Mouse (Mus musculus): ENCODE data around the gene Msh6.

The Msh6 gene

DNA sequence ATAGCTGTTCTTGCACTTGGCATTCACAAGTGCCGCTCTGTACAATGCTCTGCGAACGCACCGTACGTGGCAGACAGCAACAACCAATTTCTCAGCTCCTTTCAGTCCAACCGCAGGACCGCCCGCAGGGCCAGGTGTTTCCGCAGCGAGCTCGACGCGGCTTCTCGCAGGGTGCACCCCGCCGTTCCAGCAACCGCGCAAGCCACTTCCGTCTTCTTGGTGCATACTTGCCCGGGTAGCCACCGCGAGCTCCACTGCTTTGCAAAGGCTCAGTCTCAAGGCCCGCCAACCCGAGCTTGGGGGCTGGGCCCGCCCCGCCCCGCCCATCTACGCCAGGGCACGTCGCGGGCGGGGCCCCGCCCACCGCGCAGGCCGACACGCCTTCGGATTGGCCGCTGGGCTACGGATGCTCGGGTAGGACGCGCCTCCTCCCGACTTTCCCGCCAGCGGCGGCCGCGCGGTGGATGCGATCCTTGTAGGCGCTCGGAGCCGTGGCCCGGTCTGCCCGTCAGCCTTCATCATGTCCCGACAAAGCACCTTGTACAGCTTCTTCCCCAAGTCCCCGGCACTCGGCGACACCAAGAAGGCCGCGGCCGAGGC, at the start of gene Msh6:
Msh6 (plus strand) TSS at position 434 of the 600 bp plus-strand sequence.
- WGBS = under 1% methylated on average over 63 of the region's 63 CpGs

DNA sequence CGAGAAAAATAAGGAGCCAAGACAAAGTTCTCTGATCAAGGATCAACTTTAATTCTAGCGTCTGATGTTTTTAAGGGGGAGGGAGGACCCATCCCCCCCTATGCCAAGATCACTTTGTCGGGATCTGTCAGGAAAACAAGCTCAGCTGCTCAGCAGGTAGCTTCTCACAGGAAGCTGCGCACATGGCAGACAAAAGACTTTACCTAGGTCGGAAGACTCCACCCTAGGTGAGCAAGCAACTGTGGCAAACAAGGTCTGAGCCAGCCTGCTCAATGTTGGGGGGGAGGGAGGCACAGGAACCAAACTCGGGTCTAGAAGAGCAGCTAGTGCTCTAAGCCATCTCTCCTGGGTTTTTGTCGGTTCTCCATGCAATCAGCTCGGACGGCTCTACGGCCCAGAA, 40.5 kb upstream of the Msh6 start:
- WGBS = 84% methylated on average over 10 of the region's 10 CpGs

DNA sequence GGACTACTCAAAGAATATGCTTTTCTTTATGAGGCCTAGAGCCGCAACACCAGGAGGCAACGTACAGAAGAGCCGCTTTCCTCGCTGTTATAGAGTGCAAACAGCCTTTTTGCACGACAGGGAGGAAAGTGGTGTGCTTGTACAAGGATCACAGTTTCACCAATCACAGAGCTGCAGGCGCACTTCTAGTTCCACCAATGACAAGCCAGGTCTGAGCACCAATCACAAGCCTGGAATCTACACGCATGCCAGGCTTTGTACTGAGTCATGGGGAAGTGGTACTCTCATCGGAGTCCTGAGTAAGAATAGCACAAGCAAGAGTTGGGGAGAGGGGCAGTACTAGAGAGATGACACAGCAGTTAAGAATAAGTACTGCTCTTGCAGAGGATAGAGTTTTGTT, 40.1 kb upstream of the Msh6 start:
- 90% methylated on average over 8 of the region's 8 CpGs for WGBS

DNA sequence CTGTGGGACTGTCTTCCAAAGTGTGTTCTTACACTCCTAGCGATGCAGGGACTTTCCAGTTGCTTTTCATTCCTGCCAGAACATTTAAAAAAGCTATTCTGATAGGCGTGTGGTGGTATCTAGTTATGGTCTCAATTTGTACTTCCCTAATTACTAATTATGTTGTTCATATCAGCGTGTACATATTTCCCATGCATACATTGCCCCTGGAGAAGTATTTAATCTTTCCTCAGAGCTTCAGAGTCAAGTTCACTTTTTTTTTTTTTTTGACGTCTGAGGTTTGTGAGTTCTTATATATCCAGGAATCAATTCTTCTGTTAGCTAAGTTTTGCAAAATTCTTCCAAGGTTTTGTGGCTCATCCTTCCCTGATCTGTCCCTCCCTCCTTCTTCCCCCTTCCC, 38.7 kb upstream of the Msh6 start:
- 82% methylated on average over 4 of the region's 4 CpGs for WGBS

DNA sequence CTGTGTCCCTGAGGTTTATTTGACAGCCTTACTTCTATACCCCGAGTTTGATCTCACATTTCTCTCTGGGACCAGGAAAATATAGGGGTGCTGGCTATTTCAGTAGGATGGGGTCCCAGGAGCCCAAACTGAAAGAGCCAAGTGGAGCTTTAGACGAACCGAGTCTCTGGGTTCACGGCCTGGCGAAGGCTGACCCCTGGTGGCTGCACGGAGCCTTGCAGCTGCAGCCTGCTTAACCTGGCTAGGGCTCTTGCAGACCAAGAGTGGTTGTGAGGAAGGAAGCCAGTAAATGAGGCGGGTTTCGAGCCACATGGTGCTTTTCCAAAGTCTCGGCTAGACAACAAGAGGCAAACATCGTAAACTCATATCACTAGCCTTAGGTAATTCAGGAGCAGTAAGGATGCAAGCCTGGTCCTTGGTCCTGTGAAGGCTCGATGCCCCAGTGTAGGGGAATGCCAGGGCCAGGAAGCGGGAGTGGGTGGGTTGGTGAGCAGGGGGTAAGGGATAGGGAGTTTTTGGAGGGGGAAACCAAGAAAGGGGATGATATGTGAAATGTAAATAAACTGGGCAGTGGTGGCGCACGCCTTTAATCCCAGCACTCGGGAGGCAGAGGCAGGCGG, 25.8 kb upstream of the Msh6 start:
- 41% methylated on average over 16 of the region's 16 CpGs for whole genome bisulfite sequencing

DNA sequence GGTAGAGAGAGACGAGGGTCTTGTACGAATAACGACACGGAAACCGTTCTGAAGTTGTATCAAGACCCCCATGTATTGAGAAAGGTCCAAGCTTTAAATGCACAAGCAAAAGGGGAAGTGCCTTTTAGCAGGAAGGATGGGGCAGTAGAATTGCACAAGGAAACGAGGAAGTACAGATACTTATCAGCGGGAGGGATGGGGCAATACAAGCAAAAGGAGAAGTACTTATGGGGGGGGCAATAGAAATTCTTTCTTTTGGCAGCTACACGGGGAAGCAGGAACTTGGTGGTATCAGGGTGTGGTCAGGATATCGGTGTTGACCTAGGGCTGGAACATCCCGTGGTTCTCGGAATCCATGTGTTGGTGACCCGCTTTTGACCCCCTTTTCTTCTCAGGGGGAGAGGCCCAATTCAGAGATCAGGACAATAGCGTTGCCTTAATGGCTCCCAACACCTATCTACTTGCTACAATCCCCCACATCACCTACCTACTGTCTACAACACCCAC, 20.2 kb upstream of the Msh6 start:
- 88% methylated on average over 13 of the region's 13 CpGs for WGBS

DNA sequence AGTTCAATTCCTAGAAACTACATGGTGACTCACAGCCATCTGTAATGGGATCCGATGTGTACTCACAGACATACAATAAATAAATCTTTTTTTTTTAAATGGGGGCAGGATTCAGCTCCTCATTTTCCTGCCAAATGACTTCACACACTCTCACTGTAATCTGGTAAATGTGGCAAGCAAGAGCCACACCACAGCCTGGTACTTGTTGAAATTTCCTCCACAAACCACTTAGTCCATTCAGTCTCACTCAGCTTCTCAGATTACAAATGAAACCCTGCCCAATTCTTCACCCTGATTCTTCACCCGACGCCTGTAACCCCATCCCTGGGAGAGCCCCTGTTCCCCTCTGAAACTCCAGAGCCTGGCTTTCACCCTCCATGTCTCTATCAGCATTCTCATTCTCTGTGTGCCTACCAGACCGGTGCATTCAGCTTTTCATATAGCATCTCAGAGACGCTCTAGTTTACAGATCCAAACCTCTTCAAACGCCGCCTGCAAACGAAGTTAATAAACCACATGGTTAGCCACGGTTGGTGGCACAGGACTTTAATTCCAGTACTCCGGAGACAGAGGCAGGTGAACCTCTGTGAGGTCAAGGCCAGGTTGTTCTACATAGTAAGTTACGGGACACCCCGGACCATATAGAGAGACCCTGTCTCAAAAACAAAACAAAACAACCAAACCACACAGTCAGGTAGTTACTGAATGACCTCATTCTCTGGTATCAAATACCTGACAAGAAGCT, 17.6 kb upstream of the Msh6 start:
- WGBS = 79% methylated on average over 12 of the region's 12 CpGs

DNA sequence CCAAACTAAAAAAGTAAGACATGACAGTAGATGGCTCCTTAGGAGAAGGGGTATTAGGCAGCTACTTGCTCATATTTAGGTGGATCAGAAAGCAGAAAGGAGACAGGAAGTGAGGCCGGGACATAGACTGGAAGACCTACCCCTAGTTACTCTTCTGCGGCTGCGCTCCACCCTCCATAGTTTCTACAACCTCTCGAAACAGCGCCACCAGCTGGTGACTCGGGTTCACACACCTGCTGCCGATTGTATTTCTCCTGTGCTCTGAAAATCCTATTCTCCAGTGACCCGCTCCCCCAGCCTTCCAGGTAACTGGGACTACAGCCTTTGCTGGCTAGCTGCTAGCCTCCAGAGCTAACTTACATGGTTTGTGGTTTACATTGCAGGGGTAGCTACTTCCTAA, 16.6 kb upstream of the Msh6 start:
- WGBS = 63% methylated on average over 8 of the region's 8 CpGs

DNA sequence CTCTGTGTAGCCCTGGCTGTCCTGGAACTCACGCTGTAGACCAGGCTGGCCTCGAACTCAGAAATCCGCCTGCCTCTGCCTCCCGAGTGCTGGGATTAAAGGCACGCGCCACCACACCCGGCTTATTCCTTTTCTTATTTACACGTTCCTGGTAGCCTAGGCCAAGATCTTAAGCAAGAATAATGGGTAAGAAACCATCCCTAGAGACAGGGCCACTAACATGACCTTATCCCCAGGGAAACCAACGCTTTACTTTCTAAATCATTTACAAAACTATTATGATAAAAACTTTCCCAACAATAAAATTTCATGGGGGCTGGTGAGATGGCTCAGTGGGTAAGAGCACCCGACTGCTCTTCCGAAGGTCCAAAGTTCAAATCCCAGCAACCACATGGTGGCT, 15.5 kb upstream of the Msh6 start:
- WGBS = 94% methylated on average over 11 of the region's 11 CpGs

DNA sequence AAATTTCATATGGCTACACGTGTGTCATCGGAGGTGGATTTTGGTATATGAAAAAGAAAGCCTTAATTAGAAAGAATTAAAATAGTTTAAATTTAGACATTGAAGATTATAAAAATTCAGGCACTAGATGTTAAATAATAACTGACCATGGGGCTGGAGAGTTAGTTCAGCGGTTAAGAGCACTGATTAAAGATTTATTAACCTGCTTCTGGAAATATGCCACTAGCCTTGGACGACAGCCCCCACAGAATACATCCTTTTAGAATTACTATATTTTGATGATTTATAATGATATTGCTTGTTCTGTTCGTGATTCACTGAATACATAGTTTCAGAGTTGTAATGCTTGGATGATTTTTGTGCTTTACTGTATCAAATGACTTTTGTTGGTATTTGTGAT, 14.9 kb upstream of the Msh6 start:
- 93% methylated on average over 5 of the region's 5 CpGs for WGBS

DNA sequence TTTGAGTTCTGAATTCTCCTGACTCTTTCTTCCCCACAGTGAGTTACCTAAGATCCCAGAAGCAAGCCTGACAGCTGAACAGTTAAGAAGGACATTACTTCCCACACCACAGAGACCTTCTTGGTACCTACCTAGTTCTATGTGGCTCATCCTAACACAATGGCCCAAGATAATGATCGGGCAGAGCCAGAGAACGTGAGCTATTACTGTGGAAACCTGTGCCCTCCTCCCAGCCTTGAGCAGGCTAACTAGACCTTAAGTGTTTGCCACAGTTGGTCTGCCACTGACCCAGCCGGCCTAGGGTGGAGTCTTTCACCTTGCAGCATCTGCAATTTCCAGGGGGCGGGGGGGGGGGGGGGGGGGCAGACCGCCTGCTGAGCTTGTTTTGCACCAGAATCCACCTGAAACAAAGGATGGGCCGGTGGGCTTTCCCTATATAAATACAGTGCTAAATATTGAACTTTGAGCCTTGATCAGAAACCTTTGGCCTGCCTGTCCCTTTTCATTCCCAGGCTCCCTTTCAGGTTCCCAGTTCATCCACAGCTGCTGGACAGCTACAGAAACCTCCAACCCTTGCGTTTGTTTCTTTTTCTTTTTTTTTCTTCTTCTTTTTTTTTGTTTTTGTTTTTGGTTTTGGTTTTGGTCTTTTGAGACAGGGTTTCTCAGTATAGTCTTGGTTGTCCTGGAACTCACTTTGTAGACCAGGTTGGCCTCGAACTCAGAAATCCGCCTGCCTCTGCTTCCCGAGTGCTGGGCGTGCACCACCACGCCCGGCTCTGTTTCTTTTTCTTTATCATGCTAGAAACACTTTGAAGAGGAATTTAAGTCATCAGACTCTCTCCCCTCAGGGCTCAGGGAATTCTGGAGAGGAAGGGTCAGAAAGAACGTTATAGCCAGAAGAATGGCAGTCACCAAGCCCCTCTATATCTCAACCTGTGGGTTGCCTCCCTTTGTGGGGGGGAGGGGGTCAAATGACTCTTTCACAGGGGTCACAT, 11.5 kb upstream of the Msh6 start:
- 92% methylated on average over 14 of the region's 14 CpGs for WGBS

DNA sequence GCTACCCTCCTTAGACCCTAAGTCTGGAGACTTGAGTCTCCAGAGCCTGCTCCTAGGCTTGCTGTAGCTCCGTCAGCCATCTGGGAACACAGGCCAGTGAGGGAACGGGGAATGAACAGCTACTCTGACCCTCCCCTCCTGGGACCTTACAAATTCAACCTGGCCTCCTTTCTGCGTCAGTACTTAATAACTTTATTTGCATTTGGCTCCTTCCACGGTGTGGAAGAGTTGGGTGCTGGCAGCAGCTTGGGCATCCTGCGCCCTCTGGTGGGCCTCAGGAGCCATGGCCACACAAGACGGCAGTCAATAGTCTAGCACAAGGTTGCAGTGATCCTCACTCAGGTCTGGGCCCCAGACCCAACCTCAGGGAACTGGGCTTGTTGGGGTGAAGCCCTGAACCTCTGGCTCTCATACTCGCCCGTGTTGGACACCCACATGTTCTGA, 6.4 kb upstream of the Msh6 start:
- WGBS = 44% methylated on average over 6 of the region's 8 CpGs

DNA sequence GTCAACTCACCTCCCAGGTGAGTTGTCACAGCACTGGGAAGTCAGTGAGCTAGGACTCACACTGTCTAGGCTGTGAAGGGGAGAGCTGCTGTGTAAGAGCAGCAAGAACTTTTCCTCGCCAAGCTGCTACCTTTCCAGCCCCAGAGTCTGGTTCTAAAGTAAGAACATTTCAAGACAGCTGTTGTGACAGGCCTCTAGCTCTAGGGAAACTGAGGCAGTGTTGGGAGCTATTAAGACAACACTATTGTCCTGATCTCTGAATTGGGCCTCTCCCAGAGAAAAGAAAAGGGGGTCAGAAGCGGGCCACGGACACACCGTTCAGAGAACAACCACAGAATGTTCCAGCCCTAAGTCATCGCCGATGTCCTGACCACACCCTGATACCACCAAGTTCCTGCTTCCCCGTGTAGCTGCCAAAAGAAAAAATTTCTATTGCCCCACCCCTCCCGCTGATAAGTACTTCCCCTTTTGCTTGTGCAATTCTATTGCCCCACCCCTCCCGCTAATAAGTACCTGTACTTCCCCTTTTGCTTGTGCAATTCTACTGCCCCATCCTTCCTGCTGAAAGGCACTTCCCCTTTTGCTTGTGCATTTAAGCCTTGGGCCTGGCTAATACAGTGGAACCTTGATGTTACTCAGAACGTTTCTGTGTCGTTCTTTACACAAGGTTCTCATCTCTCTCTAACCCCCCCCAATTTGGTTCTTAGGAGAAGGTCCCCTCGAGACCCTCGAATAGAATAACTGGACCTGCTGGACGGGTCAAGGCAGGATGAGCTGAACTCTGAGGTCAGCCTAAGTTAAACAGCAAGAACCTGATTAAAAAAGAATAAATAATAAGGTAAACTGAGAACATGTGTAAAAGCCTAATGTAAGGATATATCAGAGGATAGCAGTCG, 2.9 kb upstream of the Msh6 start:
- 90% methylated on average over 15 of the region's 15 CpGs for WGBS

DNA sequence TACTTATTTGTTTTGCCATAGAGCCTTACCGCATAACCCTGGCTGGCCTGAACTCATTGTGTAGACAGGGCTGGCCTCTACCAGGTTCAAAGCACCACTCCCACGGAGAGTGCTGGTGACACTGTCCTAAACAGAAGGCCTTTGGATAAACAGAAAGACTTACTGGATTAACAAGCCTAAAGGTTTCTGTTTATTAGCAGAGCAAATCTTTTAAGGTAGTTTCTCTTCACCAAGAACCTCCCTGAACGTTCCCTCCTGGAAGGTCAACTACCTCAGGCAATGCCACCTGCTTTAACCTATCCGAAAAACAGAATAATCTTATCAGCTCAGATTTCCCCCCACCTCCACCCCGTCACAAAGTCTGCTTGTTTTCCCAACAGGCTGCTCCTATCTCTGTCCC, 2.0 kb upstream of the Msh6 start:
- WGBS = 95% methylated on average over 5 of the region's 5 CpGs

DNA sequence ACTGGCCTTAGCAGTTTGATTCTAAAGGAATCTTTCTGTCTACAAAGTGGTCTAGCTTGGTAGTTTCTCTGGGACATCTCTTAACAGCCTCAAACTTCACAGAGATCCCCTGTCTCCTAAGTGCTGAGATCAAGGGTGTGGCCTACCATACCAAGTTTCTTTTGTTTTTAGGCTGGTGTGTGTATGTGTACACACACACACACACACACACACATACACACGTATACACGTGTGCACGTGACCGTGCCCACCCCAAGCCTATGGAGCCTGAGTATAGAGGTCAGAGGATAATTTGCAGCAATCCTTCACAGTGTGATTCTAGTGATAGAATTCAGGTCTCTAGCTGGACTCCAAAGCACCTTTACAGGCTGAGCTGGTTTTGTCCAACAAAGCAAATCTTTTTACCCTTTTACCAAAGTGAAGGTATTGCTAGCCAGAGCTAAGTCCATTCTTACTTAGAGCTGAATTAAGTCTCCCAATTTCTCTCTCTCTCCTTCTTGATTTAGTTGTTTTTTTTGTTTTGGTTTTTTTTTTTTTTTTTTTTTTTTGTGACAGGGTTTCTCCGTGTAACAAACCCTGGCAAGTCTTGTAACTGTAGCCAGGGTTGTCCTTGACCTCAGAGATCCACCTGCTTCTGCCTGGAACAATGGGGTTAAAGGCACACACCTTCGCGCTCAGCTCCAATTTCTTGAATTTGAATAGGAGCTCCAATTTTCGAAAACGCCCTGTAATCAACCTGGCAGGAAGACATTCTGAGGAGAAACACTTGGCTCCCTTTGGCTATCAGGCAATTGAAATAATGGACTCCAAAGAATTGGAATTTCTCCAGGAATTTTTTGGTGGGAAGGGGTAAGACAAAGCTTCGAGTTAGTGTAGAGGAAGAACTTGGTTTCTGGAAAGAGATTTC, 1.3 kb upstream of the Msh6 start:
- WGBS = 75% methylated on average over 10 of the region's 10 CpGs

DNA sequence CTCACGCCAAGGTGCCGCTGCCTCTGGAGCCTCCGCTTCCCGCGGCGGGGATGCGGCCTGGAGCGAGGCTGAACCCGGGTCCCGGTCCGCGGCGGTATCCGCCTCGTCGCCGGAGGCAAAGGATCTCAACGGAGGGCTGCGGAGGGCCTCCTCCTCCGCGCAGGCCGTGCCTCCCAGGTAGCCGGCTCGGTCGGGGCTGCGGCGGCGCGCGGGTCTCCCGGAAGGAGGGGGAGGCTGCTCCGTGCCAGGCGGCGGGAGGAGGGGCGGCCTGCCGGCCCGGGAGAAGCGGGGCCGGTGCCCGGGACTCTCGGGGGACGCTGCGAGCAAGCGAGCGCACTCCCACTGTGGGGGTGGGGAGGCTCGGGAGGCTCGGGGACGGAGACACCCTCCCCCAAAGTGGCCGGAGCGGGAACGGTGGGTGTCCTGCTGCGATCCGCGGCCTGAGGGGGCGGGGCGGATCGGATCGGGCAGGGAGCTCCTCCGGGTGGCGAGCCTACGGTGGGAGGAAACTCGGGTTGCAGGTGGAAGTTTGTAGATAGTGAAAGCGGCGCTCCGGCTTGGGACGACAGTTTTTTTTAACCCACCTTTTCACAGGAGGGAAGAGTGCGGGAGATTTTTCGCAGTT, 479 bp downstream of the Msh6 start:
- under 1% methylated on average over 56 of the region's 68 CpGs for WGBS

DNA sequence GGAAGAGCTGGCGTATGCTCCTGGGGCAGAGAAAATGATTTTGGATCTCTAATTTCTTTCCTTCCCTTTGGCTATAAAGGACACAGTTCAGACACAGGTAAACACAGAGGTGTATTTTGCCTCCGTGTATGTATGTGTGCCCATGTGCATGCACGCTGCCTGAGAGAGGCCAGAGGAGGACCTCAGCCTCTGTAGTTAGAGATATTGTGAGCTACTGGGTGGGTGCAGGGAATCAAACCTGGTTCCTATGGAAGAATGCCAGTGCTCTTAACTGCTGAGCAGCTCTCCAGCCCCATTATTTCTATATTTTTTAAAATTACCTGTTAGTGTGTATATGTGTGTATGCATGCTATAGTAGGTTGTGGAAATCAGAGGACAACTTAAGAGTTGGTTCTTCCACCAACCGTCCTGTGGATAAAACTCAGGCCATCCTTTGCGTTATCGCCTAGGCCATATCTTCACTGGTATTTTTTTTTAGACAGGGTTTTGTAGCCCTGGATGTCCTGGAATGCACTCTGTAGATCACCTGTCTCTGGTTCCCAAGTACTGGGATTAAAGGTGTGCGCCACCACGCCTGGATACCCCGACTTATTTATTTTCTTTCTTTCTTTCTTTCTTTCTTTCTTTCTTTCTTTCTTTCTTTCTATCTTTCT, 1.4 kb downstream of the Msh6 start:
- WGBS = 76% methylated on average over 9 of the region's 9 CpGs

DNA sequence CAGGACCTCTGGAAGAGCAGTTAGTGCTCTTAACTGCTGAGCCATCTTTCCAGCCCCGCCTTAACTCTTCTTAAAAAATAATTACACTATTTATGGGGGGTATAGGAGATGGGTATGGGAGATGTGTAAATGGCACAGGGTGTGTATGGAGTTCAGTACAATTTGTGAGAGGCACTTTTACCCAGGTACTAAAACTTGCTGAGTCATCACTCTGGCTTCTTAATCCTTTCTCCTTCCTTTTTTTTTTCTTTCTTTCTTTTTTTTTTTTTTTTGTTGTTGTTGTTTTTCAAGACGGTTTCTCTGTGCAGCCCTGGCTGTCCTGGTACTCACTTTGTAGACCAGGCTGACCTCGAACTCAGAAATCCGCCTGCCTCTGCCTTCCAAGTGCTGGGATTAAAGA, 2.1 kb downstream of the Msh6 start:
- 86% methylated on average over 4 of the region's 4 CpGs for WGBS

DNA sequence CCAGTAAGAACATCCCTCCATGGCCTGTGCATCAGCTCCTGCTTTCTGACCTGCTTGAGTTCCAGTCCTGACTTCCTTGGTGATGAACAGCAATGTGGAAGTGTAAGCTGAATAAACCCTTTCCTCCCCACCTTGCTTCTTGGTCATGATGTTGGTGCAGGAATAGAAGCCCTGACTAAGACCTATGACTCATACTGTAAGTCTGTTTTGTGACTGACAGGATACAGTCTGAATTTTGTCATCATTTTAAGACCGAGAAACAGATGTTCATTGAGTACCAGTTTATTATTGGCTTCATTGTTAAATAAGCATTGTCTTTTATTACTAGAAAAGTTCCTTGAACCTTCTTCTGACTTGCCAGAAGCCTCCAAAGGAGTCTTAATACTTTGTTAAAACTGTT, 4.8 kb downstream of the Msh6 start:
- 49% methylated on average over 1 of the region's 1 CpGs for WGBS

Measured in cerebral cortex, adult 2 months (tissue).